Mouse (Mus musculus) cerebellum, postnatal 4 days (tissue): ENCODE results near the gene Fbxl15.
A peak's percentile ranks its signal among the peaks of the same experiment; 100 is the strongest.

Source experiments
- DNase-seq, 2 experiments: peaks; one replicate each; pipeline ENCODE4 v3.0.0; 2022; ENCODE audit warnings: low spot score in 2 of 2, mixed read lengths in 1 of 2

Gene Fbxl15

DNA sequence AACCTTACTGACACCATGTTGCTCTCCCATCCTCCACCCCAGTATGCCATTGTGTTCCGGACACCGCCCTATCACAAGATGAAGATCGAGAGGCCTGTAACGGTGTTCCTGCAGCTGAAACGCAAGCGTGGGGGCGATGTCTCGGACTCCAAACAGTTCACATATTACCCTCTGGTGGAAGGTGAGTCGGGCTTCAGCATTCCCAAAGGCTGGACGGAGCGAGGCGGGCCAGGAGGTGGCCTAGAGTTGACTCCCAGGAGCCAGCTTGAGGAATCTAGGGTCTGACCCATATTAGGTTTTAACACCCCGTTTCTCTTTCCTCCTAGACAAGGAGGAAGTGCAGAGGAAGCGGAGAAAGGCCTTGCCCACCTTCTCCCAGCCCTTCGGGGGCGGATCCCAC, 19.7 kb upstream of the Fbxl15 start:
- peak in 1 of 2 experiments; percentile 1 for DNase-seq

DNA sequence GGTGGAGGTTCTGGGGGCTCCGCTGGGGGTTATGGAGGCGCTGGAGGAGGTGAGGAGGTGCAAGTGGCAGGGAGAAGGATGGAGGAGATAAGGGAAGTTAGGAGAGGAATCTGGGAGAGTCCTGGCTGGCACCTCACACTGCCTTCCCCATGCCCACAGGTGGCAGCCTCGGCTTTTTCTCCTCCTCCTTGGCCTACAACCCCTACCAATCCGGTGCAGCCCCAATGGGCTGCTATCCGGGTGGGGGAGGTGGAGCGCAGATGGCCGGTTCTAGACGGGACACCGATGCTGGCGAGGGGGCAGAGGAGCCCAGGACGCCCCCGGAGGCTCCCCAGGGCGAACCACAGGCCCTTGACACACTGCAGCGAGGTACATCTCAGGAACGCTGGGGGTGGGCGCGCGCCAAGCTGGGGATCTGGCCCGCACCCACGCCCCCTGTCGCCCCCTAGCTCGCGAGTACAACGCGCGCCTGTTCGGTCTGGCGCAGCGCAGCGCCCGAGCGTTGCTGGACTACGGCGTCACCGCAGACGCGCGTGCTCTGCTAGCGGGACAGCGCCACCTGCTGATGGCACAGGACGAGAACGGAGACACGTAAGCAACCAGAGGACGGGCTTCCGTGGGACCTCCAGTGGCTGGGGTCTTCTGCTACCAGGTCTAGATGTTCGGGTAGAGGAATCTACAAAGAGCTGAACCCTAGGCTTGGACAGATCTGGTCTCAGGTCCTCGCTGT, 19.1 kb upstream of the Fbxl15 start:
- peak; percentile 91 to 92 for DNase-seq

DNA sequence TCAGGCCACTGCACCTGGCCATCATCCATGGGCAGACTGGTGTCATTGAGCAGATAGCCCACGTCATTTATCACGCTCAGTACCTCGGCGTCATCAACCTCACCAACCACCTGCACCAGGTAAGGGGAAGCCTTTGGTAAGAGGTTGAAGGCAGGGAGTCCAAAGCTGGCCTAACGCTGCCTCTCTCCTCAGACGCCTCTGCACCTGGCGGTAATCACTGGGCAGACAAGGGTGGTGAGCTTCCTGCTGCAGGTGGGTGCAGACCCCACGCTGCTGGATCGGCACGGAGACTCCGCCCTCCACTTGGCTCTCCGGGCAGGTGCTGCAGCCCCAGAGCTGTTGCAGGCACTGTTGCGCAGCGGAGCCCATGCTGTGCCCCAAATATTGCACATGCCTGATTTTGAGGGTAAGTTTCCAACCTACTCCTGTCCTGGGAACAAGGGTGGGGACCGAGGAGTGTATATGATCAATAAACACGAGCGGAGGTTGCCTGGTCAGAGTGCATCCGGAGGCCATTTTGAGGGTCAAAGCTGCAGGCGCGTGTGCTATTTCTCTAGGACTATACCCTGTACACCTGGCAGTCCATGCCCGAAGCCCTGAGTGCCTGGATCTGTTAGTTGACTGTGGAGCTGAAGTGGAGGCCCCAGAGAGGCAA, 18.2 kb upstream of the Fbxl15 start:
- DNase-seq = peak in 1 of 2 experiments; percentile 7

GRCm38 (mm10) chr19:46310312-46310865, 17.6 kb upstream of the Fbxl15 start:
- no peak for DNase-seq

DNA sequence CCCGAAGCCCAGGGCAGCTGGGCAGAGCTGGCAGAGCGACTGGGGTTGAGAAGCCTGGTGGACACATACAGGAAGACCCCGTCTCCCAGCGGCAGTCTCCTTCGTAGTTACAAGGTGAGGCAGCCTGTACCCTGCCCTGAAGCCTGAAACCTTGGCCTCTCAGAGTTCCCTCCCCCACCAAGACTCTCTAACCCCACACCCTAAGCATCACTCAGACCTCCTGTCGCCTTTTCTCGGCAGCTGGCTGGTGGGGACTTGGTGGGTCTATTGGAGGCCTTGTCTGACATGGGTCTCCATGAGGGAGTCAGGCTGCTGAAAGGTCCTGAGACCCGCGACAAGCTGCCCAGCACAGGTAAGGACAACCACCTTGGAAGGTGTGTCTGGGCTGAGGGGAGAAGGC, 16.6 kb upstream of the Fbxl15 start:
- DNase-seq = peak in 1 of 2 experiments; percentile 18

- peak in 1 of 2 experiments; percentile 22 for DNase-seq
Measured at GRCm38 (mm10) chr19:46312566-46312965, 15.4 kb upstream of the Fbxl15 start.

DNA sequence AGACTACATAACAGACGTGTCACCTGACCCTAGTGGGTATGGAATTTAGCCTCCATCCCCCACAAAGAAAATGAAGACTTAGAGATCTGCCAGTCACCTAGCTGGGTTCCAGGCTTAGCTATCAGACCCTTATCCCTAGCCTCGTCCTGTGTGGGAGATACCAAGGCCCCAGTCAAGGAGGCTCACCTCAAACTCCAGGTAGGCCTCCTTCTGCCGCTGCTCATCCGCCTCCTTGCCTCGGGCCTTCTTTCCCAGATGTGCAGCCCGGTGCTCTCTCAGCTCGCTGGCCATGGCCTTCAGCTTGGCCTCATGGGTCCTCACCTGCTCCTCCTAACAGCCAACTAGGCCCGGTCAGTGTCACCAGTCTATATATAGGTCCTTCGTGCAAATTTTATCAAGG, 14.9 kb upstream of the Fbxl15 start:
- no peak for DNase-seq

- DNase-seq = peak in 1 of 2 experiments; percentile 19
Measured at GRCm38 (mm10) chr19:46313591-46313990, 14.4 kb upstream of the Fbxl15 start.

GRCm38 (mm10) chr19:46314151-46314601, 13.8 kb upstream of the Fbxl15 start:
- peak in 1 of 2 experiments; percentile 19 for DNase-seq

GRCm38 (mm10) chr19:46314872-46315742, 12.9 kb upstream of the Fbxl15 start:
- peak; percentile 0 to 18 for DNase-seq

DNA sequence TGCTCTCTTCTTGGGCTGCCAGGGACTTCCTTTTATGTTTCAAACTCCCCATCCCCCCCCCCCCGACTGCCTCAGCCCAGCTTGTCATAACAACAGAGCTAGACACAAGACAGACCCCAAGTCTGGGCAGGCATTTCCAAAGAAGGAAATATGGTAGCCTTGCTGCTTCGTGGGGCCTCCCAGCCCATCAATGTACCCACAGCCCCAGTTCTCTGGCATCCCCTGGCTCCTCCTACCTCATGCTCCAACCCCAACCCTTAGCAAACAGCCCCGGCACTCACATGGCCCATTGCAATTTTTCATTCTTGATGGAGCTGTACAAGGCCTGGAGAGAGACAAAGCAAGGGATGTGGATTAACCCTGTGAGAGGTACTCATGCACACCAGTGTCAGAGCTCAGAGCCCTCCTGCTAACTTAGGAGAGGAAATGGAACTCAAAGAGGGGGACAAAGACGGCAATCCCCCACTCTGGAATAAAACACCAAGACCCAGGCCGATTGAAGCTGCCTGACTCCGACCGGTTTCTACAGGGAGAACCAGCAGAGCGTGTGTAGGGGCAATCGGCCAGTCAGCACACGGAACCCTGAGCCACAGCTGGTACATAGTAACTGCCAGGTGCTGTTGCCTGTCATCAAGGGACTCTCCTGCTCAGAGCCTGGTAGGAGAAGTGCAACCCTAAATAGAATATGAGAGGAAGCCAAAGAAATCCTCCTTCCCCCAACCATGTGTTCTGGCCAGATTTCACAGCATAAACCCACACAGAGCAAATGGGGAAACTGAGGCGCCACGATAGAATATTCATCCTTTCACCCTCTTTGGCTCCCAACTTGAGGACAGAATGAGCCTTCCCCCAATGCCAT, 12.0 kb upstream of the Fbxl15 start:
- peak in 1 of 2 experiments; percentile 1 for DNase-seq

DNA sequence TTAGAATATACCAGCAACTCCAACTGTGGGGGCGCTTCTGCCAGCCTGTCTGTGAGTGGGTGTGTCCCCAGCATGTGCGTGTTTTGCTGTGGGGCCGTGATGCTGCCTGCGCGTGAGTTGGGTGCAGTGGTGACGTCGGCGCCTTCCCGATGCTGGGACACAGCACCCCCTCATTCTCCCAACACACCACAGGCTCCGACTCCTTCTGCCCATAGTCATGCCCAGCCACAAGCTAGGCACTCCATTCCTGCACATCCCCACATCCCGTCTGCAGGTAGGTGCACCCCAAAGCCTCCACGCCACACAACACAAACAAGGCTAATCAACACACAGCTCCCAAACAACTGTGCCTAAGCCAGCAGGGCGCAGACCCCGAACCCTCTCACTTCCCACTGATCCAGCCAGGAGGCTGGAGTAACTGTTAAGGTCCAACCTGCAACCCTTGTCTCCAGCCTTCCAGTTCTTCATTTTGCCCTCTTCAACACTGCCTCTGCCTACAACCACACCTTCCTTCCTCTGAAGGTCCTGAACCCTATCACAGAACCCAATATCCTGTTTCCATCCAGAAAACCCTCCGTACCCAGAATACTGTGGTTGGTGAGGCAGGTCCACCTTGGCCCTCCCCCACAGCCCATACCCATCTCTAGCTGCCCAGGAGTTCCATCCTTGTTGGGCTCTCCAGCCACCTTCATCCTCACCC, 11.0 kb upstream of the Fbxl15 start:
- peak; percentile 3 to 25 for DNase-seq

GRCm38 (mm10) chr19:46317546-46317885, 10.5 kb upstream of the Fbxl15 start:
- DNase-seq = peak; percentile 16 to 18

- peak; percentile 28 to 31 for DNase-seq
Measured at GRCm38 (mm10) chr19:46318031-46318471, 9.9 kb upstream of the Fbxl15 start.

- DNase-seq = peak; percentile 35 to 63
Measured at GRCm38 (mm10) chr19:46318586-46319378, 9.2 kb upstream of the Fbxl15 start.

DNA sequence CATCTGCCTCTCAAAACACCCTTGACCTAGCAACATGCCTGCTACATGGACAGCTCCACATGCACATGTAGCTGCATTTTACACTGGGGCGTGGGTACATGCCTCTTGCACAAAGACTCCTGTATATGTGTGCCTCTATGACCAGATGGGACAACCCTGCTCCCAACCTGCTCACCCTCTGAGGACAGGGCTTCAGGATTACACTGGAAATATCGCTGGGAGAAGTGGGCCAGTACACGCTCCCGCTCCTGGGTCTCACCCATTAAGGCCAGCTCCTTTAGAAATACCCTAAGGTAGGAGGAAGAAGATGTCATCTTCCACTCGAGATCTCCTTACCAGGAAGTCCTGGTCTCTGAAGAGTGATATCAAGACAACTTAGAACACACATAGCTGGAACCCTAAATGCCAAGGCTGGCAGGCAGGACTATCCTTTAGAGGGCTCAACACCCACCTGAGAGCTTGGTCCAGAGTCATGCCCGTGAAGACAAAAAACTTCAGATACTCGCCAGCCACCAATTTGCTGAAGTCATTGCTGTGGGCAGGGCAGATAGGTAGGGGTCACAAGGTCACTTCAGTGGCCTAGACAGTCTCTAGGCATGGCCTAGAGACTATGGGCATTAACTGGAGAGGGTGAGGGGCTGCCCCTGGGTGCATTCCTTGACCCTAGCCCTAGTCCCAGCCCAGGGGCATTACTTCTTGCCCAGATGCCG, 7.8 kb upstream of the Fbxl15 start:
- no peak for DNase-seq

GRCm38 (mm10) chr19:46321101-46321943, 6.7 kb upstream of the Fbxl15 start:
- DNase-seq = no peak
